Mouse (Mus musculus) c-Kit-positive CD71-negative TER-119-negative erythroid progenitor cells, embryonic 14.5 days (primary cell): ENCODE results near the gene Olfr883.

Source experiments
- DNase-seq: peaks from one replicate; pipeline ENCODE4 v3.0.0-alpha.2; 2013; ENCODE audit warnings: low read depth

The Olfr883 gene

DNA sequence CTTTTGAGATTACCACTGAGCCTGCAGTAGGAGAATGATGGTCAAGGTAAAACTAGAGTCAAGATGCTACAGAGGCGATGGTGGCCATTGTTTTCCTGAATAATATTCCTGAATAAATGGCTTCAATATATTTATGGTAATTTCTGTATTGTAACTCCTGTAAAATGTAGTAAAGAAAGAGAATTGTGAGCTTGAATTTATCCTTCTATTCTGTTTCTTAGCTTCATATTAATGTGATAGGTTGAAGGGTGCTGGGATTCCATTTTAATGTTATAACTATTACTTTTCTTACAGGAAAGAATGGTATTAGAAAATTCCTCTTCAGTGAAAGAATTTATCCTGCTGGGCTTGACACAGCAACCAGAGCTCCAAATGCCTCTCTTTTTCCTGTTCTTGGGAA, at the start of gene Olfr883:
Olfr883 (plus strand) TSS at position 301 of the 400 bp plus-strand sequence.
- DNase-seq: no peak

DNA sequence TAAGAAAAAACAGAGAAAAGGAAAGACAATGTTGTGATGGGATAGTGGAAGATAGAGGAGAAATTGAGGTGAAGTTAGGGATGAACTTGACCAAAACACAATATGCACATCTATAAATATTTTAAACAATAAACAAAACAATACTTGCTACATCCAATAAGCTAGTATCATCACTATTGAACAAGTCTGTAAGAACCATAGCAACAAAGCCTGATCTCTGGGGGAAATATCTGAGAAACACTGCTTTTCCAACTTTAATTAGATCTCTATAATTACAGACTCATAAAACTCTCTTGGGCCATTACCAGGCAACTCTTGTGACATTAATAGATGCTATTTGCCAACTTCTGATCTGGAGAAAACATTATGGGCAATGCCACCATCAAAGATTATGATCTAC, 34.1 kb upstream of the Olfr883 start, which contains the start of gene Olfr881:
Olfr881 (plus strand) TSS at position 301 of the 400 bp plus-strand sequence.
- no peak for DNase-seq

GRCm38 (mm10) chr9:37998581-37999204, 26.9 kb upstream of the Olfr883 start:
- DNase-seq: no peak

GRCm38 (mm10) chr9:38000021-38000420, 25.6 kb upstream of the Olfr883 start:
- DNase-seq: no peak

DNA sequence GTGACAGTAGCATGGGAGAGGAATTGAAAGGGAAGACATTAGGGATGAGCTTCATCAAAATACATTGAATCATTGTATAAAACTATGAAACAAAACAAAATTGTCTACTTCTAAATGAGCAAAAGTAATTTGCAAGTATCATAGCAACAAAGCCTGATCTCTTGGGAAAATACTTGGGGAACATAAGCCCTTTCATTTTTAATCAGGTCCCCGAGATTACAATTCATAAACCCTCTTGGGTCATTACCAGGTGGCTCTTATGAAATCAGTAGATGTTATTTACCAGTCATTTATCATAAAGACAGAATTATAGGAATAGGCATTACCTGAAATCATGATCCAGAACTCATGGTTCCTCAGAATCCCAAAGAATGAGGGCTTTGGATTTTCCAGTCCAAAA, 20.6 kb downstream of the Olfr883 start, which contains the start of gene Olfr884:
Olfr884 (plus strand) TSS at position 301 of the 400 bp plus-strand sequence.
- DNase-seq: no peak

GRCm38 (mm10) chr9:38061022-38061421, 35.4 kb downstream of the Olfr883 start, which contains the start of gene Olfr885:
Gene Olfr885 (plus strand): TSS chr9:38061322.
- DNase-seq: no peak
